Mouse (Mus musculus) brain, embryonic 14.5 days (tissue): ENCODE data around the gene Ap1b1.

ENCODE experiments used
- CTCF ChIP-seq: fragments of 200-500 bp; IDR thresholded peaks from 2 replicates; pipeline ENCODE4 v1.5.1; 2012; ENCODE audit warnings: inconsistent platforms, mild to moderate bottlenecking, moderate library complexity, borderline replicate concordance; ENCODE audit not compliant: insufficient read depth, insufficient read length; ENCODE audit errors: extremely low read depth
- POLR2A ChIP-seq: fragments of 200-500 bp; IDR thresholded peaks from 2 replicates; pipeline ENCODE4 v1.6.1; 2012; ENCODE audit warnings: mild to moderate bottlenecking, inconsistent platforms, borderline replicate concordance; ENCODE audit not compliant: poor library complexity, insufficient read depth, insufficient read length, severe bottlenecking; ENCODE audit errors: extremely low read depth

GRCm38 (mm10) chr11:4998352-4998751, 11.7 kb downstream of the Ap1b1 start:
- TF ChIP-seq CTCF (no peak), POLR2A (no peak)
